Mouse (Mus musculus): ENCODE measurements around the gene Gm20388.

Gm20388 gene

DNA sequence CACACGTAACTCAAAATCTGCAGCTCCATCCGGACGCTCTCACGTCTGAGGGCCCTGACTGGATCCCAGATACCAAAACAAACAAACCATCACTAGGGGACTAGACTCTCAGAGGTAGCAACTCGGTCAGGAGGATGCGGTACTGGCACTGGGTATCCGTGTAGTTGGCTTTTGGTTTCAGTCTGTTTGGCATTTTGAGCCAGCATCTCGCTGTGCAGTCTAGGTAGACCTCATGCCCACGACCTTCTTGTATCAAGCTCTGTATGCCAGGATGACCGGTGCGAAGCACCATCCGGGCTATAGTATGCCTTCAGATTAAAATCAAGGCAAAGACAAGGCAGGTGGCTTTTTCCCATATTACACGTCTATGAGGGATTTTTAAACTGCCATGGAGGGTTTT lies 3916.9 kb downstream of the Gm20388 start:
- DNase-seq: no peak

DNA sequence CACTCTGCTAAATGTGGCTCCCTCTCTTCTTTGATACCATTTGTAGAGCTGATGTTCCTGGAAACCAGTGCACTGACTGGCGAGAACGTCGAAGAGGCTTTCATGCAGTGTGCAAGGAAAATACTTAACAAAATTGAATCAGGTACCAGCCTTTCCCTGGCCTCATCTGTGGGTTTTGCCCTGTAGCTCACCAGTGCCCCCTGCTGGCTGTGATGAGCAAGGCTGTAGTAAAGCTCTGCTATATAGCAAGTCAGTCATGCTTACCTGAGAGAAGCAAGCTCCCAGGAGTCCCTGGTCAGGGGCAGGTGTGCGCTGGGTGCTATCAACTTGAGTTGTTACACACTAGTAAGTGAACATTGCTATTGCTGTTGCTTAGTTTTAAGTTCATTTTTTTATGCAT lies 3922.1 kb downstream of the Gm20388 start:
- peak; percentile 65 to 67 for DNase-seq

DNA sequence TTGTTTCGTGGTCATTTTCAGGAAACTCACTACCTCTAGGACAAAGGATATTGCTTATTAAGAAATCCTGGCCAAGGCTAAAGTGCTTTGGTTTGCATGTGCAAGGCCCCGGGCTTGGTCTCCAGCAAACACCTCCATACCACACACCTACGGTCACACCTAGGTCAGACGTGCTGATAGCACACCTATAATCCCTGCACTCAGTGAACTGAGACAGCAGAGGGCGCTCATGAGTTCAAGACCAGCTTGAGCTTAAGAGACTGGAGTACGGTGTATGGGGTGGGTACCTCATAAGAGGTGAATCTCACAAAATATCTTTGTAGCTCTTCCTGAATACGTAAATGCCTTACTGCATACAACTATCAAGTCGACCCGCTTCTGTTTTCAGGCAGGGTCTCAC lies 3924.8 kb downstream of the Gm20388 start:
- peak; percentile 74 to 75 for DNase-seq

DNA sequence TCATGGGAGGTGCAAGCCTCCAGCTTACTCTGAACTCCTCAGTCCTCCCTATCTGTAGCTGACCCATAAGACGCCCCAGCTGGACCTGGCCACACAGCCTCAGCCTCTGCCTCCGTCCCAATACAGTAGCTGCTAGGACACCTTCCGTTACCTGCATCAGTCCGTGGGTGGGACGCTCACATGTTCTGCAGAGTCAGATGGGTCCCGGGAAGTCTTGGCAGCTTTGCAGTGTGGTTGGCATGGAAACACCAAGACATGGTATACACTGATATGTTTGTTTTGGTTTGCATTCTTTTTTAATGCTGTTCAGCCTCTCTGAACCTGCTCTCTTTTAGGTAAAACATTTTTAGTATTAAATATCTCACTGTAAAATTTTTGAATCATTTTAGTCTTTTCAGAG lies 3925.7 kb downstream of the Gm20388 start:
- DNase-seq: no peak

DNA sequence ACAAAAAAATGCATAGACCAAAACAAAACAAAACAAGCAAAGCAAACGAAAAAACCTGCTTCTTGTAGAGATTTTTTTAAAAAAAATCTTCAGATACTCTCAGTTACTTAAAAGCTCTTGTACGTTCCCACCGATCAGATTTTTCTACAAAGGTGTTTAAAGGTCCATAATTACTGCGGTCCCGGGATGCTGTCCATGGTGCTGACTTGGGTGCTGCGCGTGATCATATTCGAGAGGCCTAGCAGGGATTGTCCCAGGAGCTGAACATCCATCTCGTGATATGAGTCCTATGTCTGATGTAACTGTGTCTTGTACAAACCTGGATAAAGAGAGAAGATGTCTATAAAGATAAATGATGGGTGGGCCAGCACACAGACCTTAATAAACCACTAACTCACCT lies 3927.9 kb downstream of the Gm20388 start:
- DNase-seq: no peak

DNA sequence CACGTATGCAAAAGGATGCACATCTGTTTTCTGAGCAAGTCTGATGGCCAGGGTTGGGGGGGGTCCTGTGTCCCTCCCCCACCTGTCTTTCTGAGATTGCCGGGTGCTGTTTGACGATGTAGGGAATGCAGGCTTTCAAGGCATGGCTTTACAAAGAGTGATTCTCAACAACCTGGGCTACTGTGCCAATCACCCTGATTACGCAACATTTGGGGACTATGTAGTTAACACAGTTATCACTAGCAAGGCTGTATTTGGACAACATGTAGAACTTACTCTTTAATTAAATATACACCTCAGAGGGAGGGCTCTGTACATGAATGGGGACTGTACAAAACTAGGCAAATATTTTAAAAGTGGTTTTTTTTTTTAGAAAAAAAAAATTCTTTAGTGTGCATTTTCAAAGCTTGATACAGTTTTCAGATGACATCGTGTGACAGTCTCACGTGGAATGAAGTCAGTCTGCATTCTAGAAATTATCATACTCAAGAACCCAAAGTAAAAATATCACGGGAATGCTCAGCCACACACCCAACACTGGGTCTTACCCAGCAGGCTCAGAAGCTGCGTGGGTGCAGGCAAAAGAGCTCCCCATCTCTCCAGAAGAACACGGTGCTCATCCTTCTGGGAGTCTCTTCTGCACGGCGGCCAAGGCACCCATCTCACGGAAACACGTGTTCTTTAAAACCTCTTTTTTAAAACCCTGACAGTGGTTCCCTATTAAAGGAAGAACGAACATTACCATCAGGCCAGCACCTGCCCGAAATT lies 3930.1 kb downstream of the Gm20388 start:
- DNase-seq: no peak

DNA sequence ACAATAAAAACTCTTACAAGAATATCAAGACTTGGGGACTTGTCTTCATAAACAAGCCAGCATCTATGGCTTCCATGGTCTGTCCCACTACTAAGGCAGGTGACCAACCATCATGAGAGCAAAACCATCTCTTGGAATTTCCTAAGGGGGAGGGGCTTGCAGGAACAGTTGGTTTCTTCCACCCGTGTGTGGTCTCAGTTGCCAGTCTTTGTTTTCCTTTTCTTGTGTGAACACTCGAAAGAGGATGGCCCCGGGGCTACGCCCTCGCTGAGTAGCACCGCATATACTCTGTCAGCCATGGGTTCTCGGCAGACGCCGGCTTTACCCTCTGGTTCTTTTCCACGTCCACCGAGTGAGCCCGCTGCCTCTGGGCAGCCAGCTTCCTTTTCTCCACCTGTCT lies 3931.4 kb downstream of the Gm20388 start:
- DNase-seq: no peak

DNA sequence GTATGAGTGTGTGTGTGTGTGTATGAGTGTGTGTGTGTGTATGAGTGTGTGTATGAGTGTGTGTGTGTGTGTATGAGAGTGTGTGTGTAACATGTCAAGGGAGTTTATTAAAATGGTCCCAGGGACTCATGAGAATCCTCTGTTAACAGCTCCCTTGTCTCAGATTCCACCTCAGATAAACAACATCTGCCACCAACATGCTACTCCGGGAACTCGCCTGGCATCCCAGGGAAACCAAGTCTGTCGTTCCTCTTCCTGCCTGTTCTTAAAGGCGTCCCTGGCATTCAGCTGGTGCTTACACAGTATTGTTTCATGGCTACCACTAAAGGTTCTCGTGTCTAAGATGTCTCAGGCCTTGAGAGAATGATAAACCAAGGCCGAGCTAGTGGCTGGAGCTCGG lies 3933.7 kb downstream of the Gm20388 start:
- no peak for DNase-seq

DNA sequence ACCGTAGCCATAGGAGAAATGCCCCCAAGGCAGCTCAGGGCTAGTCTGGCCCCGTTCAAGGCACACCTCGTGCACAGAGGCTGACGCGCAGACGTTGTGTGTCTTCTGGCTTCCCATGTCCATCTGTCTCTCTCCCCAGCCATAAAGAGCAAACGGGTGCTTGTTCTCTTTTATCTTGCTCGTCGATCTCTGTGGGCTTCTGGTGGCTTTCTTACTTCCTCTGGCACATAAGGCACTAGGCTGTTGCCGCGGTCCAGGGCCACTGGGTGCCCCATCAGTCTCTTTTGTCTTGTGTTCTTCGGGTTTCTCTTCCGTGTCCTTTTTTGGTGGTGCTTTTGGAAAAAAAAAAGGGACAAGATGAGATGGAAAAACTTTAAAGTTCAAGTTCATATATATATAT lies 3934.5 kb downstream of the Gm20388 start:
- DNase-seq: no peak

DNA sequence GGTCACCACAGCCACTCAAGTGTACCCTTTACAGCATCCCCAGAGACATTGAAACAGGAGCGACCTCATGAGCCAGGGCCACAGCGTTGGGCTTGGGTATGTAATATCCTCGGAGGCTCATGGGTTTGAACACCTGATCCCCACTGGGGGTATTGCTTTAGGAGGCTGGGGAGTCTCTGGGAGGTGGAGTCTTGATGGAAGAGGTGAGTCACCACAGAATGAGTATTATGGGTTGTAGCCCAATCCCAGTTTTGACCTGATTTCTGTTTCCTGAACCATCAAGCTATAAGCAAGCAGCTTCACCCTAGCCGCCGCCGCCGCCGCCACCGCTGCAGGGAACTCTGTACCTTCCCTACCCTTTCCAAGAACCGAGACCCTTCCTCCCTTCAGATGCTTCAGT lies 3935.3 kb downstream of the Gm20388 start:
- DNase-seq: no peak

DNA sequence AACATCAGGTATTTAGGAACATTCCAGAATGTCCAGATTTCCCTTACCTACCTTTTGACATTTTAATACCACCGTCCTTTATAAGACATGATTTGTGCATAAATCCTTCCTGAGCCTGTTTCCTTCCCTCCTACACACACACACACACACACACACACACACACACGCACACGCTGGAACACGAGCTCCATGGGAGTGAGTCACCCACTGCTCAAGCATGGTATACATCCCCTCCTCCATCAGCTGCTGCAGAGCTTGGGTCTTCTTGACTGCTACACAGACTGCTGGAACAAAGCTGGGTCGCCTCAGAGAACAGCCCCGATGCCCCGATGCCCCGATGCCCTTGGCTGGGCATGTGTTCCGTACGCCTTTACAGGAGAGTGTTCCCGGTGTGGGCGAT lies 3935.9 kb downstream of the Gm20388 start:
- DNase-seq: no peak

DNA sequence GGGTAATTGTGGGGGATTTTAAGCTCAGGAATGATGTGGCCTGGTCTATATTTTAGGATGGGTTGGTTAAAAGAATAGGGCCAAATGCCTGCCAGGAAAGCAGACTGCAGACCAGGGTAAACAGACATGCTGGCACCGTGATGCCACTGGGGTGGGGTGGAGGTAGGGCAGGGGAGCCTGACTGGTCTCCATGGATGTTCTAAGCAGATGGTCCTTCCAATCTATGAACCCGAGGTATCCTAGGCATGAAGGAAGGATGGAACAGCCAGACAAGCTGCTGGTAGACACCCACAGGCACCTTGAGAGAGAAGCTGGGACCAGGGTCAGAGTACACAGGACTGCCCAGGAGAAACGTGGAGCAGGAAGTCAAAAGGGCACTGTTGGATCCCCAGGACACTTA lies 3936.9 kb downstream of the Gm20388 start:
- no peak for DNase-seq

DNA sequence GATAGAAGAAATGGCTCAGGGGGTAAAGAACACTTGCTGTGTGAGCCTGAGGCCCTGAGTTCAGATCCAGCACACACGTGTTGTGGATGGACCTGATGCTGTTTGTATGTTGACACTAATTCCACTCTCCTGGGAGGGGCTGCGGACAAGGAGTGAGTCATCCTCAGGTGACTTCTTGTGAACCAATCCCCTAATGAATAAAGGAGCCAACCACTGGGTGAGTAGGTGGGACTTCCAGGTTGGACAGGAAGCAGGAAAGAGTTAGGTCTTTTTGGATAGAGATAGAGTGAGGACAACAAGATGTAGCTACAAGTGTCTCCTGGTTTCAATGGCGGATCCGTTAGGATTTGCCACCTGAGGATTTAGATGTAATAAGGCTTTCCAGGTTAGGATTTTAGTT lies 3938.7 kb downstream of the Gm20388 start:
- DNase-seq: no peak

DNA sequence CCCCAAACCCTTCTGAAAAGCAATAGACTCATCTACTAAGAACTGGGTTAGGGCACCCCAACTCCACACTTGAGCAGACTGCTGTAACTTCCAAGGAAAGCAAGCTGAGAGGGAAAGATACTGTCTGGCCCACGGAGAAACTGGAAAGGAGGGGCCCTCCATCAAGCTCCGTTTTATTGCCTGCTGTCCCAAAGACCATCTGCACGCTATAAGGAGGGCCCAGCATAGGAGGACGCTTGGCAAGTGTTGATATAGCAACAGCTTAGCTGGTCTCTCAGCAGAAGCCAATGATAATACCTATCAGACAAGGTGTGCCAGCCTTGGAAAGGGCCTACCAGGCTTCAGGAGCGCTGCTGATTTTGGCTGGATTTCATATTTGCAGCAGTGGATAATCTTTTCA lies 3940.9 kb downstream of the Gm20388 start:
- DNase-seq: no peak

DNA sequence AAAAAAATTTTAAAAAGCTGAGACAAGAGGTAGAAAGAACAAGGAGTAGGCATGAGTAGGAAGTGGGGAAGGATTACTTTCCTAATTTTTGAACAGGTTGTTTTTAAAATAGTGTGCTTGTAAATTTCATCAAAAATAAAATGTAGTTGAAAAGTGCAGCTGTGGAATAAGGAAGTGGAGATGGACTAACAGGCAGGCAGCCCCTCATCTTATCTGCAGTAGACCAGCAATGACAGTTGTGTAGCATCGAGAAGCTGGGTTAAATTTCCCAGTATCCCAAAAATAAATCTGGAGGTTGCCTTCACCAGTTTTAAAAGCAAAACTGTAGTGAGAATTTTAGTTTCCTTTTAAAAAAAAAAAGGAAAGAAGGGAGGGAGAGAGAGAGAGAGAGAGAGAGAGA lies 3943.6 kb downstream of the Gm20388 start:
- DNase-seq: no peak

DNA sequence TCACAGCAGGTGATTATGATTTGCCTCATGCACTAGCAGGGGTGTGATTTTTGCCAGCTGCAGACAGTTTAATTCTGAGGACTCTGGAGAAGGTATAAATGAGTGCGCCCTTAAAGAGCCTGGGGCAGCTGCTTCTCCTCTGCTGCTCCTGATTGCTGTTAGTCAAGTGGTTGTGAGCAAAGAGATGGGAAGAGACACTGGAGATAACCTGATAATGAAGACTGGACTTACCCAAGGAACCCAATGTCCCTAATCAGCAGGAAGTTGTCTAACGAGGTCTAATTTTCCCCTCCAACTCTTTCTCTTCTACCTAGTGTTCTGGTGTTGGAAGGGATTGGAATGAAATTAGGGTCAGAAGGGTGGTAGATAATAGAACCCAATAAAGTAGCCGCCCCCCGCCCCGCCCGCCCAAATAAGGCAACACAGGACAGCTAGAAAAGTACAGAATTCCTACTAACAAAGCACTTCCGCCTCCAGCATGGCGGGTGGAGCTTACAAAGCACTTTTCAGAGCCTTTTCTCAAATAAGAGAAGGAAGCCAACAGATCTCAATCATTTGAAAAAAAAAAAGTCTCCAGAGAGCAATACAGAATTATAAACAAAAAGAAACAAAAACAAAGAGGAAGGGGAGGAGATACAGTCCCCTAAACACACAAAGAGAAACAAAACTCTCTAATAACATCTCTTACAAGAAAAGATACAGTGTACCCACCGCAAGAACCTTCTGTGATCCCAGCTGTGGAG lies 3944.3 kb downstream of the Gm20388 start:
- DNase-seq: no peak

DNA sequence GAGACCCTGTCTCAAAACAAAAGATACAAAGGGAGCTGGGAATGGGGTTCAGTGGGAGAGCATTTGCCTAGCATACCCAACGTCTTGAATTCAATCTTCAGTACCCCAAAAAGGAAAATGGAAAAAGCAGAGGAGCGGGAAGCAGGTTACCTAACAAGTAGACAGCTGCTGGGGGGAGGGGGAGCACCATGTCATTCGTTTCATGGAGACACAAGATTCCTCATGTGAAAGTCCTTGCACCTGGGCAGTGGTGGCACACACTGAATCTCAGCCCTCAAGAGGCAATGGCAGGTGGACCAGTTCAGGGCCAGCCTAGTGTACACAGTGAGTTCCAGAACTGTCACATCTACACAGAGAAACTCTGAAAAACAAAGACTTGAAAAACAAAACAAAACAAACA lies 3946.7 kb downstream of the Gm20388 start:
- DNase-seq: no peak

DNA sequence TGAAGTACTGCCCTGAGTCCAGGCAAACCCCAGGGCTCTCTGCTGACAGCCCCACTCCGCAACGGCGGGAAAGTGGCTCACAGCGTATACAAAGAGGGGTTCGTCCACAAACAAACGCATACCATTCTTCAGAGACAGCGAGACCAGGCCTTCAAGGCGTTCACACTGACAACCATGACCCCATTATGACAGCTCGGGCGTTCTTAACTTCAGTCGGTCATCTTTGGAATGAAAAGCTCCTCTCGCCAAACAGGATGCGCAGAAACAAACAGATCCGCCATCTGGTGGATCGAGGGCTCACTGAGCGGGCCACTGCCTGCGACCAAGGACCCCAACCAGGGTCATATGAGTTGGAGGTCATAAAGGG lies 3947.9 kb downstream of the Gm20388 start:
- DNase-seq: no peak

DNA sequence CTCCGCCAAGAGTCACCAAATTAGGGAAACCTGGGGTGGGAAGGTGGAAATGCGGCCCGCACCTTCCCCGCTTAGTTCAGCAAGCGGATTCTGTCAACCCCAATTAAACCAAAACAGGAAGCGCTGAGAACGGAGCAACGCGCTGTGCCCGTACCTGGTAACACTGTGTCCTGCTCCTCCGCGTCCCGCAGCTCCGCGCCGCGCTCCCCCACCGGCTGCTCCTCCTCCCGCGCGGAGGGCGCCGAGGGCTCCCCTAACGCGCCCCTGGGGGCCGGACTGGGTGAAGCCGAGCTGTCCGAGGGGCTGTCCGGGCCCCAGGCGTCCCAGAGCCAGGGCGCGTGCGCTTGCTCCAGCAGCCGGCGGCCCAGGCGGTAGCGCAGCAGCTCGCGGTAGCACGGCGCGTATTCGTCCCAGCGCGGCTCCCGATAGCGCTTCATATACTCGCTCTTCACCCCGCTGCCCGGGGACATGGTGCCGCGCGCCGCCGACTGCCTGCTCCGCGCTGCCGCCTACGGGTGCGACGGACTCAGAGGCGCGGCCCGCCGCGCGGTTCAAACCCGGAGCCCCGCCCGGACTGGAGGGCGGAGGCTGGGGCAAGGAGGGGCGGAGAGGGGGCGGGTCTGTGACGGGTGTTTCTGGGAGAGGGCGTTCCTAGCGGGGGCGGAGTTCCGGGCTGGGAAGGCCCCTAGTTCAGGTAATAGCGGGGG lies 3948.5 kb downstream of the Gm20388 start:
- DNase-seq: peak; percentile 94 to 95

DNA sequence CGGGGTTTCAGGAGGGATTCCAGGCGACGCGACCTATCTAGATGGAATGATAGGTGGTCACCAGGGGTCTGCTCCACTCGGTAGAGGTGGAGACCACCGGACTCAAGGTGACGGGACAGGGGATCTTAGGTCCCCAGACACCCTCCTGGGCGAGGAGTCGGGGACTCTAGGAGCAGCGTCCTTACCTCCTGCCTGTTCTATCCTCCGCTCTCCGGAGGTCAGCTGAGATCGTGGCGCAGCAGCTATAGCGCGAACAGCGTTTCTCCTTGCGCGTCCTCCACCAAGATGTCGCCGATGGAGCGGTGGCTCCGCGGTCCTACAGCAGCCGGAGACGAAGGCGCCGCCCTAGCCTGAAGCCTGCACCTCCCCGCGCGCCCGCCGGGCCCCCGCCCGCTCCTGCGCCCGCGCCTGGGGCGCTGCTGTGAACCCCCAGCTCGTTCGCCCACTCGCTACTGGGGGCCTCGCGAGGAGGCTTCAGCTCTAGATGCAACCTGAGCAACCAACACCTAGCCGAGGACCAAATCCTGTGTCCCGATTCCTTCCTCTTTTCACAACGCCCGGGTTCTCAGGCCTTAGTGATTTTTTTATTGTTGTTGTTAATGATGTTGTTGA lies 3949.1 kb downstream of the Gm20388 start, which contains the start of gene Ccsap:
TSS of gene Ccsap (minus strand) at position 562 of the 612 bp plus-strand sequence.
- DNase-seq: peak; percentile 61 to 67

DNA sequence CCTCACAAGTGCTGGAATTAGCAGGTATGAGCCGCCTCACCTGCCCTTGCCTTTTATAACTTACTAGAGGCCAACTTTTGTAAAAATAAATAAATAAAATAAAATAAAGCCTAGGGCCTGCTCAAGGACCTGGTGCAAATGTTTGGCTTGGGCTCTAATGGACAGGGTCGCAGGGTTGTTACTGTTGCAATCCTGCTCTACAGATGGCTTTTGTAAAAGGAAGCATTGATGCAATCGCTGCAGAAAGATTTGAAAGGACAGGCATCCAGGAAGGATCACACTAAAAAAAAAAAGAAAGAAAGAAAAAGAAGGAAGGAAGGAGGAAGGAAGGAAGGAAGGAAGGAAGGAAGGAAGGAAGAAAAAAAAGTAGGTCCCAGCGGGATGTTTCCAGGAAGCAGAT lies 3949.7 kb downstream of the Gm20388 start:
- no peak for DNase-seq

DNA sequence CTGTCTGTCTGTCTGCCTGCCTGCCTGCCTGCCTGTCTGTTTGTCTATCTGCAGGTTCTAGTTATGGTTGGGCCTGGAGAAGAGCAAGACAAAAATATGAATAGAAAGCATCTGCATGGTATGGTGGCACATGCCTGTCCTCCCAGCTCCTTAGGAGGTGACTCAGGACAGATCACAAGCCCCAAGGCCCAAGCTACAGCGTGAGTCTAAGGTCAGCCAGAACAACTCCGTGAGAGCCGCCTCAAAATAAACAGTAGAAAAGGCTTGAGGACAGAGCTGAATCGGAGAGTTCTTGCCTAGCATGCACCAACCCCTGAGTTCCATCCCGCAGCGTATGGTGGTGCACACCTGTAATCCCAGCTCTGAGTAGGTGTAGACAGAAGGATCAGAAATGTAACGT lies 3955.1 kb downstream of the Gm20388 start:
- DNase-seq: no peak

DNA sequence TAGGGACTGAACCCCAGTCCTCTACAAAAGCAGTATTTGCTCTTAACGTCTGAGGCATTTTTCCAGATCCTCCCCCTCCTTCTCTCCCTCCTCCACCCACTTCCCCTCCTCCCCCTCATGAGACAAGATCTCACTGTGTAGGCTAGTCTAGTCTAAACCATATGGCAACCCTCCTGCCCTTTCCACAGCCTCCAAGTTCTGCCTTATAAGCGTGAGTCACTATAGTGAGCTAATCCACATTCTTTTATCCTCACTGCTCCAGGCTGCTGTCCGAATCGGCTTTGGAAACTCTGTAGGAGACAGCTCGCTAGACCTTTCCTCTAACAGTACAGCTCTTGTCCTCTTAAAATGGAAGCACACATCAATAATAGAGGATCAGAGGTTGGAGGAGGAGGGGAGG lies 3956.3 kb downstream of the Gm20388 start:
- no peak for DNase-seq

DNA sequence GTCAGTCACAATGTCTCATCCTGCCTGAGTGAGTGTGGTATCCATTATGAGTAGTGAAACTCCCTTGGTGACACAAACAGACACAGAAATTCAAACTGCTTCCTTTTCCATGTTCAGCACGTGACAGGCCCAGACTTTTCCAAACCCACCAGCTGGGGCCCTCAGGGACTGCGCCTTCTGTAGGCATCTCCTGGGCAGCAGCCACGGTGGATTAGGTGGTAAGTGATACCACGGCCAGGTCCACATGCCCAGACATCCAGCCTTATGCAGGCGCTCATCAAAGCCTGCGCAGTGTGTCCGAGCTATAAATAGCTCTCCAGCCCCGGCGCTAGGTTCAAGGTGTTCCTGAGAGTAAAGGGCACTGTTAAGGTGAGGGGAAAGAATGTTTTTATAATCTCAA lies 3961.4 kb downstream of the Gm20388 start:
- no peak for DNase-seq

Measured in B cell, adult 2 months (primary cell).